Mouse (Mus musculus) limb, embryonic 14.5 days (tissue): ENCODE measurements at regions not wholly inside any gene's neighbourhood (a gene's known extent, or its start where the extent isn't known, plus 50 kb on each side); places are given as distances from the start of the nearest gene placed in this dataset.

Source experiments
- ATAC-seq: fragments of 200-750 bp; cut with Nextera tagmentation; 2 replicates; pipeline ENCODE4 v1.8.0; 2017; ENCODE audit warnings: low read depth, moderate number of reproducible peaks, moderate TSS enrichment; ENCODE audit not compliant: low FRiP score
- DNase-seq: peaks from one replicate; pipeline ENCODE4 v3.0.0-alpha.2; 2015; ENCODE audit warnings: low spot score
- H3K27ac ChIP-seq: fragments of 300-500 bp; sonication (generic); replicated peaks from 2 replicates; pipeline ENCODE4 v1.5.1; 2014; ENCODE audit warnings: low read depth, mild to moderate bottlenecking, low read length, moderate library complexity, mixed read lengths
- H3K27me3 ChIP-seq: fragments of 300-500 bp; sonication (generic); 2 replicates; pipeline ENCODE4 v1.6.1; 2014; ENCODE audit warnings: low read length, mixed read lengths; ENCODE audit not compliant: control insufficient read depth, insufficient read depth
- H3K36me3 ChIP-seq: fragments of 300-500 bp; sonication (generic); 2 replicates; pipeline ENCODE4 v1.6.1; 2014; ENCODE audit warnings: mild to moderate bottlenecking, low read length, moderate library complexity, mixed read lengths; ENCODE audit not compliant: control insufficient read depth, insufficient read depth
- H3K4me1 ChIP-seq: fragments of 300-500 bp; sonication (generic); 2 replicates; pipeline ENCODE4 v1.6.1; 2014; ENCODE audit warnings: antibody characterized with exemption, low read length, mixed read lengths; ENCODE audit not compliant: control insufficient read depth, insufficient read depth
- H3K4me2 ChIP-seq: fragments of 300-500 bp; sonication (generic); replicated peaks from 2 replicates; pipeline ENCODE4 v1.6.1; 2014; ENCODE audit warnings: low read depth, mild to moderate bottlenecking, low read length, moderate library complexity; ENCODE audit not compliant: severe bottlenecking
- H3K4me3 ChIP-seq: fragments of 300-500 bp; sonication (generic); replicated peaks from 2 replicates; pipeline ENCODE4 v1.5.1; 2014; ENCODE audit warnings: low read length
- H3K9ac ChIP-seq: fragments of 300-500 bp; sonication (generic); 2 replicates; pipeline ENCODE4 v1.6.1; 2014; ENCODE audit warnings: mild to moderate bottlenecking, low read depth, low read length, moderate library complexity; ENCODE audit not compliant: severe bottlenecking
- H3K9me3 ChIP-seq: fragments of 300-500 bp; sonication (generic); 2 replicates; pipeline ENCODE4 v1.6.1; 2016; ENCODE audit warnings: low read length; ENCODE audit not compliant: control insufficient read depth
- POLR2A ChIP-seq: fragments of 200-500 bp; IDR thresholded peaks from 2 replicates; pipeline ENCODE4 v1.8.0; 2012; ENCODE audit warnings: inconsistent platforms, mild to moderate bottlenecking, moderate library complexity, borderline replicate concordance; ENCODE audit not compliant: insufficient read depth, insufficient read length; ENCODE audit errors: extremely low read depth
- WGBS: fragments of 180-500 bp; shearing (Covaris S2); extraction: QIAGEN DNeasy Blood & Tissue Kit; methylation state at CpG from one replicate; pipeline ENCODE4 v1.1.7; 2014; 5-methylcytosine and 5-hydroxymethylcytosine counted together

DNA sequence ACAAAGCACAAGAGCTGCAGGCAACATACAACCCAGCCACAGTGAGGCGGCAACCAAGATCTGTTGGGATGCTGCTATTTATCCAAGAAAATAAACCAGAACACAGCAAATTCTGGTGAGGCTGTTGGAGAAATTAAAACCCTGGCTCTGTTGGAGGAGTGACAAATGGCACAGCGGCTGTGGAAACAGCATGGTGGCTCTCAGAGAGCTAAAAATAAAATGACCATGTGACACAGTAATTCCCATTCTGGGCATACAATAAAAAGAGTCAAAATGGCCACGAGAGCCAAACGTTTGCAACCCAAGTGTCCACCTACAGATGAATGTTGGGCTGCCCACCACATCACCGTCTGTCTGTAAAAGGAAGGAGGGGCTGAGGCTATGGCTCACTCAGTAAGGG, 55.9 kb upstream of the Zdhhc25 start:
- Histone ChIP-seq H3K27me3 (no peaks in the 10 kb centered on the region), H3K9ac (no peak overlapping the region), H3K36me3 (no peaks in the 10 kb centered on the region), H3K9me3 (no peaks in the 10 kb centered on the region), H3K27ac (no peak overlapping the region), H3K4me3 (no peak overlapping the region), H3K4me1 (no peaks in the 10 kb centered on the region), H3K4me2 (no peak overlapping the region)
- no peak for TF ChIP-seq POLR2A
- DNase-seq (no peak), ATAC-seq (no peak)
- 72% methylated on average over 5 of the region's 5 CpGs for WGBS

DNA sequence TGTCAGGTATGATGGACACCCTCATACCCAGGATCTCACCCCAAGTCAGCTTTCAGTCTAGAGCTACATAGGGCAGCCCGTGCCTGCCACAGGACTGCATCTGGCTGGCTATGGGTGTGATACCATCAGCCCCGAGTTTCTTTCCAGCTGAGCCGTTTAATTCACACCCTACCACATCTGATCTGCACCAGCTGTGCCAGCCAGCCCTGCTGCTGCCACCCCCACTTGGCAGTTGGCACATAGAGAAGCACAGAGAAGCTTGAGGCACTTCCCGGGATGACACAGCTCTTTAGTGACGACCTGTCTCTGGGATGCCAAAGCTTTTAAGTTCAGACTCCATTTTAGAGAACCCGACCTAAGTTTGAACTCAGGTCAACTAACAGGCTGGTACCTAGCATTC, 51.8 kb upstream of the Zdhhc25 start:
- WGBS = 63% methylated on average over 6 of the region's 6 CpGs
- Histone ChIP-seq H3K4me3 (no peak overlapping the region), H3K27ac (no peak overlapping the region), H3K27me3 (no peaks in the 10 kb centered on the region), H3K9me3 (no peaks in the 10 kb centered on the region), H3K36me3 (no peaks in the 10 kb centered on the region), H3K4me2 (no peak overlapping the region), H3K4me1 (no peaks in the 10 kb centered on the region), H3K9ac (no peak overlapping the region)
- no peak for ATAC-seq
- no peak for TF ChIP-seq POLR2A
- no peak for DNase-seq
